Mouse (Mus musculus) thymus, adult 2 months (tissue): Measurements from ENCODE around the gene Tent4a.

Experiments
- CTCF ChIP-seq: fragments of 200-500 bp; IDR thresholded peaks from 2 replicates; pipeline ENCODE4 v1.5.1; 2012; ENCODE audit warnings: mild to moderate bottlenecking, control low read depth, low read length, moderate library complexity, borderline replicate concordance; ENCODE audit not compliant: control insufficient read depth, poor library complexity, insufficient read depth; ENCODE audit errors: extremely low read depth
- POLR2A ChIP-seq: fragments of 200-500 bp; IDR thresholded peaks from 2 replicates; pipeline ENCODE4 v1.6.1; 2012; ENCODE audit warnings: mild to moderate bottlenecking, low read length, control low read depth, moderate library complexity; ENCODE audit not compliant: control insufficient read depth, poor library complexity, insufficient read depth; ENCODE audit errors: extremely low read depth

DNA sequence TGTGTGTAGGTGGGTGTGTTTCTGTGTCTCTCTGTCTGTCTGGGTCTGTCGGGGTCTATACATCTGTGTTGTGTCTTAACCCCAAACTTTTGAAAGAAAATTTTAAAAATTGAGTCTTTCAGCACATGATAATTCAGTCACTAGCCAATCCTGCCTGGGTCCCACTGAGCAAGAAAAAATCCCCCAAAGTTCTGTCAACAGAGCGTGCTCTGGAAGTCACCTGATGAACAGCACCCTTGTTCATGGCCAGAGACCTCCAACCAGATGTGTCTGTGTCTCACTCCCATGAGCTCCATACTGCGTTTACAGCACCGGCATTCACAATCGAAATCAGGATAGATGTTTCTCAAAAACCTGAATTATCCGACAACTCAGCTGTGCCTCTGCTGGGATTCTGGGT, 76.0 kb downstream of the Tent4a start:
- TF ChIP-seq CTCF: no peak
- TF ChIP-seq POLR2A: no peak
